Mouse (Mus musculus): ENCODE measurements around the gene Zfp981. TPM values are rescaled to one million over a fixed set of nuclear protein-coding genes. Genes with fewer than 3 reads are reported as not detected.

The Zfp981 gene
- polyA plus RNA-seq, 1 experiment, result not detected

Other genes starting within 250 kb of the Zfp981 start
- 0.69 TPM in 1 of 2 replicates, not detected in the other for gene Zfp992, start 53.0 kb upstream of the Zfp981 start, polyA plus RNA-seq (2012; ENCODE audit: insufficient read depth, low replicate concordance)
- gene Zfp993, start 108.9 kb downstream of the Zfp981 start, polyA plus RNA-seq (2012; ENCODE audit: insufficient read depth, low replicate concordance), result 0.22 TPM in 1 of 2 replicates, not detected in the other

Measured in megakaryocyte, embryonic 14.5 days (primary cell).